Mouse (Mus musculus) cerebellum, adult 2 months (tissue): Measurements from ENCODE around the gene Hmgcl. TPM values are rescaled to one million over a fixed set of nuclear protein-coding genes. Genes with fewer than 3 reads are reported as not detected.

Experiments
- DNase-seq, 2 experiments: peaks; one replicate each; pipeline ENCODE4 v3.0.0; 2021
- H3K27ac ChIP-seq: fragments of 200-500 bp; 2 replicates; pipeline ENCODE4 v1.5.1; 2012; ENCODE audit warnings: low read length, control low read depth, inconsistent platforms; ENCODE audit not compliant: insufficient read depth
- H3K27me3 ChIP-seq: fragments of 200-500 bp; 2 replicates; pipeline ENCODE4 v1.6.1; 2012; ENCODE audit warnings: inconsistent platforms, mild to moderate bottlenecking, low read length, moderate library complexity; ENCODE audit not compliant: control insufficient read depth, insufficient read depth
- H3K4me1 ChIP-seq: fragments of 200-500 bp; 2 replicates; pipeline ENCODE4 v1.6.1; 2011; ENCODE audit warnings: low read length; ENCODE audit not compliant: control insufficient read depth, insufficient read depth
- H3K4me3 ChIP-seq: fragments of 200-500 bp; replicated peaks from 2 replicates; pipeline ENCODE3; 2011; ENCODE audit warnings: mild to moderate bottlenecking, low read depth, low read length, control low read depth; ENCODE audit not compliant: insufficient read depth
- CTCF ChIP-seq: fragments of 200-500 bp; IDR thresholded peaks from 2 replicates; pipeline ENCODE4 v1.5.1; 2011; ENCODE audit warnings: low read depth, mild to moderate bottlenecking, control low read depth, low read length, moderate library complexity, borderline replicate concordance; ENCODE audit not compliant: insufficient read depth
- POLR2A ChIP-seq: fragments of 200-500 bp; IDR thresholded peaks from 2 replicates; pipeline ENCODE4 v1.6.1; 2011; ENCODE audit warnings: low read length, control low read depth, borderline replicate concordance; ENCODE audit not compliant: insufficient read depth
- WGBS: fragments of 180-500 bp; shearing (Covaris S2); methylation state at CpG from one replicate; pipeline ENCODE4 v1.1.7; 2018; 5-methylcytosine and 5-hydroxymethylcytosine counted together
- polyA plus RNA-seq: library from polyadenylated mRNA; depleted of rRNA; stranded (reverse); fragments of >200 nt; gene quantifications from 2 replicates; pipeline ENCODE4 v1.2.3, GENCODE M21; 2012

The Hmgcl gene
- polyA plus RNA-seq, 1 experiment, result 86.9 TPM

GRCm38 (mm10) chr4:135981524-135982063 is 35.3 kb downstream of the Hmgcl start:
- peaks cover 10% of the 10 kb centered on the region for H3K4me1 ChIP-seq
- DNase-seq, result peak in 1 of 2 experiments; percentile 65
- no peak overlapping the region for H3K27ac ChIP-seq
- WGBS, result 5% methylated on average over 7 of the region's 7 CpGs
- no peaks in the 10 kb centered on the region for H3K27me3 ChIP-seq
- H3K4me3 ChIP-seq, result no peak overlapping the region
- TF ChIP-seq CTCF (peak; percentile 39; the same call in 1 of the 2 replicates), POLR2A (no peak)

GRCm38 (mm10) chr4:135984556-135984955 is 38.3 kb downstream of the Hmgcl start:
- WGBS, result 82% methylated on average over 5 of the region's 5 CpGs
- Histone ChIP-seq H3K4me1 (peaks cover 10% of the 10 kb centered on the region), H3K4me3 (no peak overlapping the region), H3K27ac (no peak overlapping the region), H3K27me3 (no peaks in the 10 kb centered on the region)
- no peak for TF ChIP-seq POLR2A
- no peak for TF ChIP-seq CTCF
- no peak for DNase-seq

GRCm38 (mm10) chr4:135985193-135985592 is 38.9 kb downstream of the Hmgcl start:
- H3K27me3 ChIP-seq, result no peaks in the 10 kb centered on the region
- DNase-seq, result no peak
- TF ChIP-seq CTCF (no peak), POLR2A (no peak)
- WGBS, result 88% methylated on average over 5 of the region's 5 CpGs
- peaks cover 10% of the 10 kb centered on the region for H3K4me1 ChIP-seq
- no peak overlapping the region for H3K4me3 ChIP-seq
- H3K27ac ChIP-seq, result no peak overlapping the region

GRCm38 (mm10) chr4:135985769-135986168 is 39.5 kb downstream of the Hmgcl start:
- no peak for DNase-seq
- Histone ChIP-seq H3K4me1 (peaks cover 9% of the 10 kb centered on the region), H3K27me3 (no peaks in the 10 kb centered on the region), H3K4me3 (peak overlapping the region; percentile 62), H3K27ac (no peak overlapping the region)
- TF ChIP-seq CTCF, result no peak
- TF ChIP-seq POLR2A, result no peak
- WGBS, result 77% methylated on average over 7 of the region's 7 CpGs

- peak overlapping the region; percentile 62 for H3K4me3 ChIP-seq
- no peak for TF ChIP-seq POLR2A
- TF ChIP-seq CTCF, result no peak
- WGBS, result 2% methylated on average over 23 of the region's 23 CpGs
- no peak for DNase-seq
- H3K27me3 ChIP-seq, result no peaks in the 10 kb centered on the region
- H3K4me1 ChIP-seq, result peaks cover 6% of the 10 kb centered on the region
- peak overlapping the region; percentile 74 for H3K27ac ChIP-seq
These were observed 40.2 kb downstream of the Hmgcl start for GRCm38 (mm10) chr4:135986301-135986942.

GRCm38 (mm10) chr4:135986943-135987710 is 40.9 kb downstream of the Hmgcl start, which contains the start of gene Pithd1:
Pithd1 (minus strand) TSS chr4:135987264.
- peak; percentile 93 to 95 for DNase-seq
- TF ChIP-seq POLR2A (peak; percentile 98), CTCF (no peak)
- under 1% methylated on average over 78 of the region's 81 CpGs for WGBS
- no peaks in the 10 kb centered on the region for H3K27me3 ChIP-seq
- H3K4me3 ChIP-seq, result peak within 1 kb of the TSS; percentile 62
- peak within 1 kb of the TSS; percentile 74 for H3K27ac ChIP-seq
- peaks cover 3% of the 10 kb centered on the region for H3K4me1 ChIP-seq

GRCm38 (mm10) chr4:135987714-135988113 is 41.5 kb downstream of the Hmgcl start:
- TF ChIP-seq POLR2A (no peak), CTCF (no peak)
- peak overlapping the region; percentile 52; the same call in 1 of the 2 replicates for H3K27ac ChIP-seq
- peak in 1 of 2 experiments; percentile 33 for DNase-seq
- peak overlapping the region; percentile 62 for H3K4me3 ChIP-seq
- H3K27me3 ChIP-seq, result no peaks in the 10 kb centered on the region
- peaks cover 3% of the 10 kb centered on the region; the same call in 1 of the 2 replicates for H3K4me1 ChIP-seq
- 43% methylated on average over 9 of the region's 9 CpGs for WGBS

GRCm38 (mm10) chr4:135993941-135994340 is 47.7 kb downstream of the Hmgcl start:
- no peaks in the 10 kb centered on the region for H3K27me3 ChIP-seq
- no peak for DNase-seq
- 96% methylated on average over 6 of the region's 6 CpGs for WGBS
- H3K27ac ChIP-seq, result no peak overlapping the region
- no peaks in the 10 kb centered on the region for H3K4me1 ChIP-seq
- H3K4me3 ChIP-seq, result no peak overlapping the region
- no peak for TF ChIP-seq CTCF
- no peak for TF ChIP-seq POLR2A
